Mouse (Mus musculus) testis, postnatal 10 days (tissue): ENCODE results near the gene Olfr1324.
"Not testable (repeated sequence)": the region's sequence is repeated elsewhere in the genome, so short reads cannot be mapped to it uniquely, and the experiment has no call there.

Experiments
- DNase-seq: peaks from one replicate; pipeline ENCODE4 v3.0.0; 2021; ENCODE audit warnings: low spot score

Olfr1324 gene

DNA sequence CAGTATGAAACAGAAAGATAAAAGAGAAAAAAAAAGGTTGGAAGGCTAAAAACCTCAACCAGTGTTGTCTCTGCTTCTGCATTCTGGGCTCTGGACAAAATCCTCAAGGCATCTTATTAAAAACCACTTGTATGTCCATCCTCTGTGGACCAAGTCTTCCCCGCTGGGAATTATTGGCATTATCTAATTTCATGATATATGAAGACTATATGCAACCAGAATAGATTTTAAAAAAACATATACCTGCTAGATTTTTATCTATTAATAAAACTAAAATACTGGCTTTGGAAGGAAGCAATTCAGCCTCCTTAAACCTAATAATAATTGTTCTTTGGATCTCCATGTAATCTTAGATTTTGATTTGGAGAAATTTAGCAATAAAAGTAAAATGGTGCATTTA lies at the start of gene Olfr1324:
Olfr1324 (minus strand) TSS at position 101 of the 400 bp plus-strand sequence.
- DNase-seq = no peak

DNA sequence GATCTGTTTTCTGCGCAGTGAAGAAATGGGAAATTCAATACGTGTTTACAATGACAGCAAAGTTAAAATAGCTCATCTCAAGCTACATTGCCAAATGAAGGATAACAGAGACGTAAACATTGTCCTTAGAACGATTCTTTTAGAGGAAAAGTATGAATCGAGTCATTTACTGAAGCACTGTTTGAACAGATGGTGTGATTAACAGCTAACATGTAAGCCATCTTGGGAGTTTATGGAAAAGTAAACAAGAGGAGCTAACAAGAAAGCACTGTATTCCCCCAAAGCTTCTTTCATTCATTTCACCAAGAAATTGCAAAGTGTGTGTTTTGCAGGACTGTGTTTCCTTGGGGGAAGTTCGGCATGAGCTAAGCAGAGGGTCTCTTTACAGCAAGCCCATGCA lies 42.0 kb upstream of the Olfr1324 start:
- DNase-seq = not testable (repeated sequence)

DNA sequence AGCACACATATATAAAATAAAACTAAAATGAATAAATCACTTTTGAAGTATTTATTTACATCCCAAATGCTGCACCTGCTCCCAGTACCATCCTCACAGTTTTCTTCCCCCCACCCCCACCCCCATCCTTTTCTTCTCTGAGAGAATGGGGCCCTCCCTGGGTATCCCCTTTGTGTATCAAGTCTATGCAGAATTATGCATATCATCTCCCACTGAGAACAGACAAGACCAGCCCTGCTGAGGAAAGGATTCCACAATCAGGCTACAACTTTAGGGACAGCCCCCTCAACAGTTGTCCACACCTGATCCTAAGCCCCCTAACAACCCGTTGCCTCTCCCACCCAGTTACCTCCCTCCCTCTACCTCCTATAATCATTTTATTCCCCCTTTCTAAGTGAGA lies 27.8 kb upstream of the Olfr1324 start:
- no peak for DNase-seq

DNA sequence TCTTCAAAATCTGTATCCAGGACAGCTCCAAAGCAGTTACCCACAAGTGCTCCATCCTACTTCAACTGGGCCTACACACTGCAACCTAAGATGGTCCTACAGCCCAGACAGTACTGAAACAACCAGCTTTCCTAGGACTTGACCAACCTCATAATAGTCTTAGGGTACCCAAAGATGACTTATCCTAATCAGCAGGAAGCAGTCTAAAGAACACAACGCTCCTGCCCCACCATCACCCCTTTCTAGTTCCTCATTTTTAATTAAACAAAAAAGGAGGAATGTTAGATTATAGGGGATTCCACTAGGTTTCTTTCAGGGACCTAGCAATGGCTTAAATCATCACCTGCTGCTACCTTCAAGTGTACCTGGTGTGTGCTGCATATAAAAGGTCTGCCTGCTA lies 15.1 kb upstream of the Olfr1324 start:
- DNase-seq = no peak

DNA sequence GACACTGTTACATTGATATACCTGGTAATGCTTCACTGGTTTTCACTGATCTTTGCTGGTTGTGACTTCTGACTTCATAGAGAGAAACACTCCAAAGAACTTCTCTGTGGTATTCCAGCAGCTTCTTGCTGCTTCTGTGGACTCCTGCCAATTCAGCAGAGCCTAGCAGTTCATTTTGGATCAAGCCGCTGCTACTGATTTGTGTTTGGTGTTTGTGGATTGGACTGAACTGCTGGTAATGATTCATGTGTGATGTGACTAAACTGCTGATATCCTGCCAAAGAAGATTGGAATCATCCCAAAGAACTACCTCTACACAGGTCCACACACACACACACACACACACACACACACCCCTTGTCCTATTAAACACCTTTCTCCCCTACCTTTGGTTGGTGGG lies 14.4 kb upstream of the Olfr1324 start:
- no peak for DNase-seq

DNA sequence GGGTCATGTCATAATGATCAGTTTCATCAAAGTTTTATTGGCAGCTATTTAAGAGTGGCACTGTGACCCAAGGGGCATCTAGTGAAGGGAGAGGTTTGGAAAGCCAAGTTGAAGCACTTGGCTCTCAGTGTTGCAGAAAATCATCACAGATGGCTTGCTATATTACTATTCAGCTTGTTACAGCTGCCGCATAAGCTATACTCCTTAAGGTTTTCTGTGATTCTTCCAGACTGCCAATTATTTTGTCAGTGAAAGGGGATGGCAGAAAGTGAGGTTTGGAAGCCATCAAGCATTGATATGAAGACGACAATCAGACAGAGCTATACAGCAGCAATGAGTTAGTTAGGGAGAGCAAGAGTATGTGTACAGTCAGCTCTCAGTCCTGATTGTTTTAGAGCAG lies 4.2 kb upstream of the Olfr1324 start:
- no peak for DNase-seq

DNA sequence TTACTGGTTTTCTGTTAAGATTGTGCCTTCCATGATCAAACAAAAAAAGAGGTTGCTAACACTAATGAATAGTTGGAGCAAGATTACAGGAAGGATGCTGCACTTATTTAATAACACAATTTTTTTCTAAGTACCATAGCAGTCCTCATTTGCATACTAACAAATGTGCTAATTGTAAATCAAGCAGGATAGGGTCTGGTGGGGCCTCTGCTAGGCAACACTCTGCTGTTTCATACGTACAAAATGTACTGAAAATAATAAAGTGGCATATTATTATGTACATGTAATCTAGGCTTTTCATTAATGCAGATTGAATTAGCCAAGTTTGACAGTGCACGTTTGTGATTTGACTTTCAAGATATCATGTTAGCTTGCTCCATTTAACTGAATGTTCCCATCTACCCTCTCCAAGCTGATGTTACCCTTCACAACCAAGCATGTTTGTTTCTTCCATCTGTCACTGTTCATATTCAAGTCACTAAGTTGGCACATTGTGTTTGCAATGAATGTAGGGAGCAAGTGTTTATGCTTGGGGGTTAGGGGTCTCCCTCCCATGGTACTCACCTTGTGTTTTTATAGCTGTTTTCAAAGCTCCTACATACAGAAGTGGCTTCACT lies 478 bp downstream of the Olfr1324 start:
- no peak for DNase-seq

DNA sequence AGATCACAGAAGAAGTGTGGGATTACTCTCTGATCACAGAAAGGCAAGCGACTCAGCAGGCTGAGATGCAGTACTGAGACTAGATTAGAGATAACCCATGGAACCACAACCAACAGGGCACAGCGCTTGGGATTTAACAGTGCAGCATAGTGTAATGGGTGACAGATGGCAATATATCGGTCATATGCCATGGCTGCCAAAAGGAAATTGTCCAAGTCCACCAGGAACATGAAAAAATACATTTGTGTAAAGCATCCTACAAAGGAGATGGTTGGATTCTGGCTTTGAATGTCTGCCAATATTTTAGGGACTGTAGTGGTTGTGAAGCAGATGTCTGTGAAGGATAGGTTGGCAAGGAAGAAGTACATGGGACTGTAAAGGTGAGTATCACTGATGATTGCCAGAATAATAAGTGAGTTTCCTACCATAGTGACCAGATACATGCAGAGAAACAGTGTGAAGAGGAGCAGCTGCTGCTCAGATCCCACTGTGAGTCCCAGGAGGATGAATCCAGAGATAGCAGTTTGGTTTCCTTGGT lies 2.3 kb downstream of the Olfr1324 start:
- DNase-seq = no peak

DNA sequence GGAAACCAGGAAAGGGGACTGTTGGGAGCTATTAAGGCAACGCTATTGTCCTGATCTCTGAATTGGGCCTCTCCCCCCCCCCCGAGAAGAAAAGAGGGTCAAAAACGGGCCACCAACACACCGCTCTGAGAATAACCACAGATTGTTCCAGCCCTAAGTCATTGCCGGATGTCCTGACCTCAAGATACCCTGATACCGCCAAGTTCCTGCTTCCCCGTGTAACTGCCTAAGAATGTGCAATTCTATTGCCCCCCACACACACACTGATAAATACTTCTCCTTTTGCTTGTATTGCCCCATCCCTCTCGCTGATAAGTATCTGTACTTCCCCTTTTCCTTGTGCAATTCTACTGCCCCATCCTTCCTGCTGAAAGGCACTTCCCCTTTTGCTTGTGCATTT lies 17.9 kb downstream of the Olfr1324 start:
- not testable (repeated sequence) for DNase-seq

DNA sequence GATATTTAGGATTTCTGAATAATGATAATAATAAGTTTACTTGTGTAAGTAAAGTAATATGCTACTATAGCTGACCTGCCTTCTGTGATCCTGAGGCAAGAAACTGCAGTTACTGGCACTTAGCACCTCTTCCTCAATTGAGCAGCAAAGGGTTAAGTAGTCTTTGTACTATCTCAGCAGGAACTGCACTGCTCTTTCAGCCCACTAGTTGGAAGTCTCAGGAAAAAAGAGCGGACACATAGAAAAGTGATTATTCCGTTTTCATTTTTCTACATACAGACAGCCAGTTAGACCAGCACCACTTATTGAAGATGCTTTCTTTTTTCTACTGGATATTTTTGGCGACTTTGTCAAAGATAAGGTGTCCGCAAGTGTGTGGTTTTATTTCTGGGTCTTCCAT lies 37.7 kb downstream of the Olfr1324 start:
- not testable (repeated sequence) for DNase-seq

DNA sequence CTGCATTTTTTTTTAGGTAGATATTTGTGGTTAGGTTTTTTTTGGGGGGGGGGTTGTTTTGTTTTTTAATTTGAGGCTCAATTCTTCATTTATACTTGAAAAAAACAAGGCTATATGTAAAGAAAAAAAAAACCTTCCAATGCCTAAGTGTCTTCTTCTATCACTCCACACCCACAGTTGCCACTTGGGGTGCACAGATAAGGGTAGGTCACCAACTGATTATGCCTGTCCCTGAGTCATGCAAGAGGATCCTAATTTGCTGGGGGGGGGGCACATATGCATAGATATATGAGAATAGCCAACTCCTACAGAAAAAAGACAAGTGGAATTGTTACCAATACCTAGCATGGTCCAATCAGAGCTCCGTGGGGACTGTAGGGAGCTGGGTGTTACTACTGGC lies 53.3 kb downstream of the Olfr1324 start:
- no peak for DNase-seq
